Mouse (Mus musculus) lung, postnatal 0 days (tissue): Measurements from ENCODE around the gene Syt17.

Experiments used
- CTCF ChIP-seq: IDR thresholded peaks from 2 replicates; pipeline ENCODE4 v1.5.1; 2016; ENCODE audit warnings: antibody characterized with exemption, mild to moderate bottlenecking
- EP300 ChIP-seq: IDR thresholded peaks from 2 replicates; pipeline ENCODE4 v1.6.1; 2016; ENCODE audit warnings: antibody characterized with exemption, mild to moderate bottlenecking, control low read depth

GRCm38 (mm10) chr7:118399764-118400163 is 48.3 kb downstream of the Syt17 start:
- TF ChIP-seq EP300 (no peak), CTCF (no peak)
